Mouse (Mus musculus): ENCODE data around the gene Tnf. TPM values are rescaled to one million over a fixed set of nuclear protein-coding genes. Genes with fewer than 3 reads are reported as not detected.

Gene Tnf
- total and polyA plus RNA-seq, 2 experiments from 2014 or later = 0.09 TPM; not detected in 1

GRCm38 (mm10) chr17:35167794-35168193 is 34.0 kb downstream of the Tnf start:
- H3K27ac ChIP-seq (ENCODE audit: low read depth, low read length) = no peak overlapping the region
- no peak overlapping the region for H3K4me3 ChIP-seq (ENCODE audit: low read depth, low read length)
- H3K27me3 ChIP-seq (ENCODE audit: insufficient read depth, low read length) = no peaks in the 10 kb centered on the region
- no peaks in the 10 kb centered on the region for H3K9me3 ChIP-seq (ENCODE audit: low read length)
- H3K36me3 ChIP-seq (ENCODE audit: insufficient read depth, low read length) = no peaks in the 10 kb centered on the region
- no peak for TF ChIP-seq CTCF (IDR thresholded peaks at IDR 0.05)
- H3K4me2 ChIP-seq (ENCODE audit: low read depth, low read length, poor library complexity, severe bottlenecking) = no peak overlapping the region
- no peak overlapping the region for H3K9ac ChIP-seq (replicated peaks; ENCODE audit: low read length, poor library complexity, severe bottlenecking)
- WGBS = 90% methylated on average over 7 of the region's 7 CpGs
- 0 out of 2 replicates have a peak, but pooled peaks cover 5% of the 10 kb centered on the region for H3K4me1 ChIP-seq (ENCODE audit: insufficient read depth, low read length)
- ATAC-seq (ENCODE audit: low FRiP score) (no peak), DNase-seq (ENCODE audit: low spot score) (no peak)

- WGBS = 68% methylated on average over 8 of the region's 8 CpGs
- Histone ChIP-seq H3K9ac (replicated peaks; ENCODE audit: low read length, poor library complexity, severe bottlenecking) (no peak overlapping the region), H3K27me3 (ENCODE audit: insufficient read depth, low read length) (no peaks in the 10 kb centered on the region), H3K4me3 (ENCODE audit: low read depth, low read length) (no peak overlapping the region), H3K4me1 (ENCODE audit: insufficient read depth, low read length) (peaks cover 11% of the 10 kb centered on the region; the same call in 1 of the 2 replicates), H3K27ac (ENCODE audit: low read depth, low read length) (peak overlapping the region; percentile 96), H3K9me3 (ENCODE audit: low read length) (no peaks in the 10 kb centered on the region), H3K36me3 (ENCODE audit: insufficient read depth, low read length) (peaks cover 8% of the 10 kb centered on the region), H3K4me2 (ENCODE audit: low read depth, low read length, poor library complexity, severe bottlenecking) (peak overlapping the region; percentile 57)
- TF ChIP-seq CTCF (IDR thresholded peaks at IDR 0.05) = peak; percentile 90
- ATAC-seq (ENCODE audit: low FRiP score) (no peak), DNase-seq (ENCODE audit: low spot score) (peak; percentile 91)
Measured at GRCm38 (mm10) chr17:35166352-35167035, 35.3 kb downstream of the Tnf start.

- Histone ChIP-seq H3K27ac (ENCODE audit: low read depth, low read length) (peak overlapping the region; percentile 96), H3K27me3 (ENCODE audit: insufficient read depth, low read length) (no peaks in the 10 kb centered on the region), H3K36me3 (ENCODE audit: insufficient read depth, low read length) (peaks cover 17% of the 10 kb centered on the region), H3K4me1 (ENCODE audit: insufficient read depth, low read length) (peaks cover 11% of the 10 kb centered on the region; the same call in 1 of the 2 replicates), H3K9ac (replicated peaks; ENCODE audit: low read length, poor library complexity, severe bottlenecking) (peak overlapping the region; percentile 44), H3K9me3 (ENCODE audit: low read length) (no peaks in the 10 kb centered on the region), H3K4me3 (ENCODE audit: low read depth, low read length) (peak overlapping the region; percentile 87), H3K4me2 (ENCODE audit: low read depth, low read length, poor library complexity, severe bottlenecking) (peak overlapping the region; percentile 57)
- DNase-seq (ENCODE audit: low spot score) = no peak
- ATAC-seq (ENCODE audit: low FRiP score) = no peak
- WGBS = 19% methylated on average over 12 of the region's 12 CpGs
- TF ChIP-seq CTCF (IDR thresholded peaks at IDR 0.05) = no peak
Measured at GRCm38 (mm10) chr17:35165451-35166155, 36.2 kb downstream of the Tnf start.

GRCm38 (mm10) chr17:35164568-35165450 is 37.0 kb downstream of the Tnf start, which contains the start of gene Prrc2a:
Gene Prrc2a (minus strand): TSS chr17:35164897.
- ATAC-seq (ENCODE audit: low FRiP score) = peak; percentile 96
- peak; percentile 10; the same call in 1 of the 2 replicates for TF ChIP-seq CTCF (IDR thresholded peaks at IDR 0.05)
- WGBS = under 1% methylated on average over 52 of the region's 89 CpGs
- peak within 1 kb of the TSS; percentile 96 for H3K27ac ChIP-seq (ENCODE audit: low read depth, low read length)
- peak within 1 kb of the TSS; percentile 98 for H3K9ac ChIP-seq (replicated peaks; ENCODE audit: low read length, poor library complexity, severe bottlenecking)
- no peaks in the 10 kb centered on the region for H3K9me3 ChIP-seq (ENCODE audit: low read length)
- peaks cover 11% of the 10 kb centered on the region; the same call in 1 of the 2 replicates for H3K4me1 ChIP-seq (ENCODE audit: insufficient read depth, low read length)
- H3K4me2 ChIP-seq (ENCODE audit: low read depth, low read length, poor library complexity, severe bottlenecking) = peak within 1 kb of the TSS; percentile 85
- DNase-seq (ENCODE audit: low spot score) = peak; percentile 100
- peaks cover 25% of the 10 kb centered on the region for H3K36me3 ChIP-seq (ENCODE audit: insufficient read depth, low read length)
- H3K4me3 ChIP-seq (ENCODE audit: low read depth, low read length) = peak within 1 kb of the TSS; percentile 87
- no peaks in the 10 kb centered on the region for H3K27me3 ChIP-seq (ENCODE audit: insufficient read depth, low read length)

GRCm38 (mm10) chr17:35164218-35164567 is 37.6 kb downstream of the Tnf start:
- Histone ChIP-seq H3K36me3 (ENCODE audit: insufficient read depth, low read length) (peaks cover 31% of the 10 kb centered on the region), H3K4me2 (ENCODE audit: low read depth, low read length, poor library complexity, severe bottlenecking) (peak overlapping the region; percentile 85), H3K4me1 (ENCODE audit: insufficient read depth, low read length) (peaks cover 11% of the 10 kb centered on the region; the same call in 1 of the 2 replicates), H3K4me3 (ENCODE audit: low read depth, low read length) (peak overlapping the region; percentile 87), H3K27me3 (ENCODE audit: insufficient read depth, low read length) (no peaks in the 10 kb centered on the region), H3K27ac (ENCODE audit: low read depth, low read length) (peak overlapping the region; percentile 96), H3K9me3 (ENCODE audit: low read length) (no peaks in the 10 kb centered on the region), H3K9ac (replicated peaks; ENCODE audit: low read length, poor library complexity, severe bottlenecking) (peak overlapping the region; percentile 98)
- WGBS = under 1% methylated on average over 16 of the region's 28 CpGs
- DNase-seq (ENCODE audit: low spot score) (no peak), ATAC-seq (ENCODE audit: low FRiP score) (no peak)
- no peak for TF ChIP-seq CTCF (IDR thresholded peaks at IDR 0.05)

Data from midbrain, postnatal 0 days (tissue).